Mouse (Mus musculus): ENCODE data around the gene Birc7. TPM values are rescaled to one million over a fixed set of nuclear protein-coding genes. Genes with fewer than 3 reads are reported as not detected.

Birc7 gene
- polyA plus RNA-seq, 1 experiment = not detected

DNA sequence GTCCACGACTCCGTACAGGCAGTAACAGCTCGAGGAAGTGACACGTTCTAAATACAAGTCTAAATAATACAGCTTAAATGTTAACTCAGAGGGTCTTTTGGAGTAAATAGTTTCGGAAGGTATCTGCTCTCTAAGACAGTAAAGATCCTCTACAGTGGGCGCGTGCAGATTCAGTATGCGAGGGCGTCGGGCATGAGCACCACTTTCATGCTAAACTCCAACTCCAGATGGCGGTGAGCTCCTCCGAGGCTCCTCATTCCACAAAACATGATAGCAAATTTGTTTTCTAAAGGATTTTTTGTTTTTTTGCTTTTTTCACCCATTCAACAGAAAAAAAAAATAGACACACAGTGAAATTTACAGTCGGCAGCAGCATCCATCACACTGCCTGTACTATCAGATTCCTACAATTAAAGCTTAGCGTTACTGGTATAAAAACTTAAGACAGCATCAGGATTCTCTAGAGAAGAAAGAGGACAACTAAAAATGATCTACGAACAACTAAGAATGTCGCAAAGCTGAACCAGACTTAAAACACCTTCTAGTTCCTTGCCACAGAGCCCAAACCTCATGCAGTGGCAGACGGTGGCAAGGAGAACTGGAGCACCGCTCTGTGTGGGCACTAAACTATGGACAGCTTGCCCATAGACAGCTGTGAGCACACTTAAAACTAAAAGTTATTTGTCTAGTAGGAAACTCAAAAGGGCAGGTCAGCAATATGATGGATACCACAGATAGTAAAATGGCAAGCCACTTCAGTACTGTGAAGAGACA is 24.2 kb upstream of the Birc7 start:
- Histone ChIP-seq H3K27me3 (ENCODE audit: control insufficient read depth, insufficient read depth, low read length) (no peaks in the 10 kb centered on the region), H3K27ac (ENCODE audit: insufficient read depth, low read length) (no peak overlapping the region), H3K36me3 (ENCODE audit: control insufficient read depth, insufficient read depth, low read length) (peaks cover 6% of the 10 kb centered on the region), H3K4me3 (ENCODE audit: extremely low read depth, insufficient read depth, insufficient read length) (no peak overlapping the region), H3K4me1 (ENCODE audit: control insufficient read depth, insufficient read depth, insufficient read length) (no peaks in the 10 kb centered on the region)
- DNase-seq (ENCODE audit: low read depth in 1 of 2, low spot score in 2 of 2) = no peak
- no peak for TF ChIP-seq POLR2A (IDR thresholded peaks at IDR 0.05; ENCODE audit: low read depth, low read length)
- TF ChIP-seq CTCF (IDR thresholded peaks at IDR 0.05; ENCODE audit: extremely low read depth, insufficient read depth, insufficient read length, insufficient replicate concordance) = no peak
- WGBS = 95% methylated on average over 18 of the region's 18 CpGs

GRCm38 (mm10) chr2:180905556-180906221 is 23.1 kb upstream of the Birc7 start:
- Histone ChIP-seq H3K27ac (ENCODE audit: insufficient read depth, low read length) (no peak overlapping the region), H3K4me3 (ENCODE audit: extremely low read depth, insufficient read depth, insufficient read length) (no peak overlapping the region), H3K4me1 (ENCODE audit: control insufficient read depth, insufficient read depth, insufficient read length) (no peaks in the 10 kb centered on the region), H3K27me3 (ENCODE audit: control insufficient read depth, insufficient read depth, low read length) (no peaks in the 10 kb centered on the region), H3K36me3 (ENCODE audit: control insufficient read depth, insufficient read depth, low read length) (peaks cover 12% of the 10 kb centered on the region)
- TF ChIP-seq POLR2A (IDR thresholded peaks at IDR 0.05; ENCODE audit: low read depth, low read length) (no peak), CTCF (IDR thresholded peaks at IDR 0.05; ENCODE audit: extremely low read depth, insufficient read depth, insufficient read length, insufficient replicate concordance) (no peak)
- WGBS = 81% methylated on average over 5 of the region's 5 CpGs
- no peak for DNase-seq (ENCODE audit: low read depth in 1 of 2, low spot score in 2 of 2)

- Histone ChIP-seq H3K27ac (ENCODE audit: insufficient read depth, low read length) (no peak overlapping the region), H3K36me3 (ENCODE audit: control insufficient read depth, insufficient read depth, low read length) (peaks cover 41% of the 10 kb centered on the region), H3K27me3 (ENCODE audit: control insufficient read depth, insufficient read depth, low read length) (no peaks in the 10 kb centered on the region), H3K4me3 (ENCODE audit: extremely low read depth, insufficient read depth, insufficient read length) (no peak overlapping the region), H3K4me1 (ENCODE audit: control insufficient read depth, insufficient read depth, insufficient read length) (no peaks in the 10 kb centered on the region)
- no peak for DNase-seq (ENCODE audit: low read depth in 1 of 2, low spot score in 2 of 2)
- TF ChIP-seq CTCF (IDR thresholded peaks at IDR 0.05; ENCODE audit: extremely low read depth, insufficient read depth, insufficient read length, insufficient replicate concordance) = no peak
- WGBS = 95% methylated on average over 12 of the region's 12 CpGs
These were observed 17.9 kb upstream of the Birc7 start for GRCm38 (mm10) chr2:180910928-180911327.

- TF ChIP-seq CTCF (IDR thresholded peaks at IDR 0.05; ENCODE audit: extremely low read depth, insufficient read depth, insufficient read length, insufficient replicate concordance) (no peak), POLR2A (IDR thresholded peaks at IDR 0.05; ENCODE audit: low read depth, low read length) (no peak)
- no peak for DNase-seq (ENCODE audit: low read depth in 1 of 2, low spot score in 2 of 2)
- Histone ChIP-seq H3K27me3 (ENCODE audit: control insufficient read depth, insufficient read depth, low read length) (no peaks in the 10 kb centered on the region), H3K4me3 (ENCODE audit: extremely low read depth, insufficient read depth, insufficient read length) (no peak overlapping the region), H3K4me1 (ENCODE audit: control insufficient read depth, insufficient read depth, insufficient read length) (peaks cover 2% of the 10 kb centered on the region; the same call in 1 of the 2 replicates), H3K36me3 (ENCODE audit: control insufficient read depth, insufficient read depth, low read length) (peaks cover 32% of the 10 kb centered on the region), H3K27ac (ENCODE audit: insufficient read depth, low read length) (no peak overlapping the region)
- WGBS = 87% methylated on average over 3 of the region's 3 CpGs
These were observed 12.9 kb upstream of the Birc7 start for GRCm38 (mm10) chr2:180915886-180916433.

DNA sequence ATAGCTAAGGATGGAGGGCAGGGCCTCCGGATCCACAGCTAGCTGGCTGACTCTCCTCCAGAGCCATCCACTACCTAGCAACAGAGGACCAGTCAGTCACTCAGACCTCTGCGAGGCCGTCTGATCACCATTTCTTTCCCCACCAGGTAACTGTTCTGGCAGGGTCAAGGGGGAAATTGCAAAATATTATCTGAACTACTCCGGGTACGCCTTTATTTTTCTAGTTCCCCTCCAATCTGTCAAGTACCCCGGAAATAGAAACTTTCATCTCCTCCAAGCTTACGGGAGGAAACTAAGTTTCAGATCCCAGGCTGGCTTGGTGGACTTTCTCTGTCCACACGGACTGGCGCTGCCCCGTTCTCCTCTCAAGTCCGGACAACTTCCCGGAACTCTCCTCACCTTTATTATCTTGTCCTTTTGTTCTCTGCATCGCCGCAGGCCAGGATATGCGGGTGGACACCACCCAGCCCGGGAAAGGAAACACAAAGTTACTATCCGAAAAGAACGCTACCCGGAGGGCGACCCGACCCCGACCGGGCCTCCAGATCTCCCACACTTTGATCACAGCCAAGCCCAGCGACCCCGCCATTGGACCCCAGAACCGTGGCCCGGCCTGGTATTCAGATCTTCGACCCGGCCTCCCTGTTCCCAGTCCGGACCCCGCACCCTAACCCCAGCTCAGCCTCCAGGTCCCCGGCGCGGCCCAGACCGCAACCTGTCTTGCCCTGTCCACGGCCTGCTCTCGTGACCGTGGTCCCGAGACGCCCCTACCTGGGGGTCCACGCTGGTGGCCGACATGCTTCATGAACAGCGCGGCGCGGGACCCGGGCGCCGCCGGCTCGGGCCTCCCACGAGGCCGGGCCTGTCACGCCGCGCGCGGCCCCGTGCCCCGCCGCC is 8.7 kb upstream of the Birc7 start:
- Histone ChIP-seq H3K4me1 (ENCODE audit: control insufficient read depth, insufficient read depth, insufficient read length) (peaks cover 2% of the 10 kb centered on the region; the same call in 1 of the 2 replicates), H3K4me3 (ENCODE audit: extremely low read depth, insufficient read depth, insufficient read length) (peak overlapping the region; percentile 98), H3K27ac (ENCODE audit: insufficient read depth, low read length) (peak overlapping the region; percentile 53), H3K36me3 (ENCODE audit: control insufficient read depth, insufficient read depth, low read length) (peaks cover 6% of the 10 kb centered on the region), H3K27me3 (ENCODE audit: control insufficient read depth, insufficient read depth, low read length) (no peaks in the 10 kb centered on the region)
- peak in 1 of 2 experiments; percentile 29 for DNase-seq (ENCODE audit: low read depth in 1 of 2, low spot score in 2 of 2)
- 1% methylated on average over 61 of the region's 61 CpGs for WGBS
- TF ChIP-seq POLR2A (IDR thresholded peaks at IDR 0.05; ENCODE audit: low read depth, low read length) = no peak
- no peak for TF ChIP-seq CTCF (IDR thresholded peaks at IDR 0.05; ENCODE audit: extremely low read depth, insufficient read depth, insufficient read length, insufficient replicate concordance)

- WGBS = under 1% methylated on average over 51 of the region's 56 CpGs
- peak; percentile 91 to 96 for DNase-seq (ENCODE audit: low read depth in 1 of 2, low spot score in 2 of 2)
- peaks cover 4% of the 10 kb centered on the region for H3K36me3 ChIP-seq (ENCODE audit: control insufficient read depth, insufficient read depth, low read length)
- no peak for TF ChIP-seq CTCF (IDR thresholded peaks at IDR 0.05; ENCODE audit: extremely low read depth, insufficient read depth, insufficient read length, insufficient replicate concordance)
- TF ChIP-seq POLR2A (IDR thresholded peaks at IDR 0.05; ENCODE audit: low read depth, low read length) = peak; percentile 43; the same call in 1 of the 2 replicates
- peak within 1 kb of the TSS; percentile 98 for H3K4me3 ChIP-seq (ENCODE audit: extremely low read depth, insufficient read depth, insufficient read length)
- no peaks in the 10 kb centered on the region for H3K27me3 ChIP-seq (ENCODE audit: control insufficient read depth, insufficient read depth, low read length)
- peak within 1 kb of the TSS; percentile 53 for H3K27ac ChIP-seq (ENCODE audit: insufficient read depth, low read length)
- peaks cover 2% of the 10 kb centered on the region; the same call in 1 of the 2 replicates for H3K4me1 ChIP-seq (ENCODE audit: control insufficient read depth, insufficient read depth, insufficient read length)
These were observed 7.9 kb upstream of the Birc7 start, which contains the start of gene Ythdf1 for GRCm38 (mm10) chr2:180920810-180921400. Ythdf1 (minus strand) TSS chr2:180920949.
